Mouse (Mus musculus): ENCODE measurements around the gene Padi3.

The Padi3 gene

GRCm38 (mm10) chr4:140782821-140783220, 27.6 kb downstream of the Padi3 start:
- DNase-seq (ENCODE audit: extremely low read depth, low read depth, low spot score): no peak

- no peak for DNase-seq (ENCODE audit: extremely low read depth, low read depth, low spot score)
These were observed 29.9 kb downstream of the Padi3 start for GRCm38 (mm10) chr4:140780507-140780906.

GRCm38 (mm10) chr4:140779803-140780397, 30.5 kb downstream of the Padi3 start:
- peak; percentile 76 for DNase-seq (ENCODE audit: extremely low read depth, low read depth, low spot score)

- DNase-seq (ENCODE audit: extremely low read depth, low read depth, low spot score): no peak
These were observed 33.8 kb downstream of the Padi3 start for GRCm38 (mm10) chr4:140776623-140777022.

- DNase-seq (ENCODE audit: extremely low read depth, low read depth, low spot score): no peak
These were observed 34.6 kb downstream of the Padi3 start for GRCm38 (mm10) chr4:140775876-140776275.

- no peak for DNase-seq (ENCODE audit: extremely low read depth, low read depth, low spot score)
These were observed 35.6 kb downstream of the Padi3 start for GRCm38 (mm10) chr4:140774893-140775292.

- DNase-seq (ENCODE audit: extremely low read depth, low read depth, low spot score): no peak
These were observed 36.2 kb downstream of the Padi3 start, which contains the start of gene Padi4 for GRCm38 (mm10) chr4:140774025-140774800. TSS of gene Padi4 (minus strand) at chr4:140774236.

GRCm38 (mm10) chr4:140771091-140771490, 39.4 kb downstream of the Padi3 start:
- no peak for DNase-seq (ENCODE audit: extremely low read depth, low read depth, low spot score)

GRCm38 (mm10) chr4:140770433-140770832, 40.0 kb downstream of the Padi3 start:
- DNase-seq (ENCODE audit: extremely low read depth, low read depth, low spot score): no peak

GRCm38 (mm10) chr4:140768973-140769372, 41.5 kb downstream of the Padi3 start:
- DNase-seq (ENCODE audit: extremely low read depth, low read depth, low spot score): no peak

GRCm38 (mm10) chr4:140765936-140766335, 44.5 kb downstream of the Padi3 start:
- no peak for DNase-seq (ENCODE audit: extremely low read depth, low read depth, low spot score)

GRCm38 (mm10) chr4:140763158-140763557, 47.3 kb downstream of the Padi3 start:
- no peak for DNase-seq (ENCODE audit: extremely low read depth, low read depth, low spot score)

GRCm38 (mm10) chr4:140761601-140762000, 48.8 kb downstream of the Padi3 start:
- no peak for DNase-seq (ENCODE audit: extremely low read depth, low read depth, low spot score)

GRCm38 (mm10) chr4:140755811-140756210, 54.6 kb downstream of the Padi3 start:
- DNase-seq (ENCODE audit: extremely low read depth, low read depth, low spot score): no peak

GRCm38 (mm10) chr4:140753366-140753765, 57.1 kb downstream of the Padi3 start:
- no peak for DNase-seq (ENCODE audit: extremely low read depth, low read depth, low spot score)

- DNase-seq (ENCODE audit: extremely low read depth, low read depth, low spot score): no peak
These were observed 60.1 kb downstream of the Padi3 start for GRCm38 (mm10) chr4:140750328-140750727.

- no peak for DNase-seq (ENCODE audit: extremely low read depth, low read depth, low spot score)
These were observed 62.5 kb downstream of the Padi3 start for GRCm38 (mm10) chr4:140747978-140748377.

- no peak for DNase-seq (ENCODE audit: extremely low read depth, low read depth, low spot score)
These were observed 65.8 kb downstream of the Padi3 start for GRCm38 (mm10) chr4:140744654-140745053.

GRCm38 (mm10) chr4:140743086-140743485, 67.4 kb downstream of the Padi3 start:
- no peak for DNase-seq (ENCODE audit: extremely low read depth, low read depth, low spot score)

- no peak for DNase-seq (ENCODE audit: extremely low read depth, low read depth, low spot score)
These were observed 67.9 kb downstream of the Padi3 start, which contains the start of gene Padi6 for GRCm38 (mm10) chr4:140742543-140742942. TSS of gene Padi6 (minus strand) at chr4:140742643.

- no peak for DNase-seq (ENCODE audit: extremely low read depth, low read depth, low spot score)
These were observed 69.0 kb downstream of the Padi3 start for GRCm38 (mm10) chr4:140741401-140741800.

GRCm38 (mm10) chr4:140740655-140741054, 69.8 kb downstream of the Padi3 start:
- DNase-seq (ENCODE audit: extremely low read depth, low read depth, low spot score): no peak
